Mouse (Mus musculus) MEL (cell line): Measurements from ENCODE around the gene Cd9. TPM values are rescaled to one million over a fixed set of nuclear protein-coding genes. Genes with fewer than 3 reads are reported as not detected.

Experiments
- DNase-seq: peaks from one replicate; pipeline ENCODE4 v3.0.0; 2011; ENCODE audit warnings: low read depth, low spot score
- H3K27ac ChIP-seq: 2 replicates; pipeline ENCODE4 v1.5.1; 2012; ENCODE audit warnings: low read depth, mild to moderate bottlenecking, control low read depth, low read length, moderate library complexity; ENCODE audit not compliant: control insufficient read depth
- H3K27me3 ChIP-seq, 2 experiments: fragments of 150-350 bp in 1 of 2; sonication (generic) in 1 of 2; 2 replicates each; pipeline ENCODE4 v1.6.1; 2012; ENCODE audit warnings: low read length in 2 of 2, mild to moderate bottlenecking in 2 of 2, improper control_type of control experiment in 1 of 2, moderate library complexity in 1 of 2; ENCODE audit not compliant: insufficient read depth in 2 of 2, control insufficient read depth in 1 of 2
- H3K36me3 ChIP-seq, 2 experiments: 2 replicates each; pipeline ENCODE4 v1.6.1; 2012 to 2014; ENCODE audit warnings: low read length in 2 of 2, improper control_type of control experiment in 1 of 2, inconsistent platforms in 1 of 2, mild to moderate bottlenecking in 1 of 2; ENCODE audit not compliant: insufficient read depth in 2 of 2, control insufficient read depth in 1 of 2
- H3K4me1 ChIP-seq, 2 experiments: fragments of 150-350 bp in 1 of 2; sonication (generic) in 1 of 2; 2 replicates each; pipeline ENCODE4 v1.6.1; 2012; ENCODE audit warnings: low read length in 2 of 2, improper control_type of control experiment in 1 of 2, mild to moderate bottlenecking in 1 of 2; ENCODE audit not compliant: insufficient read depth in 2 of 2, control insufficient read depth in 1 of 2
- H3K4me3 ChIP-seq, 2 experiments: fragments of 150-350 bp in 1 of 2; sonication (generic) in 1 of 2; 2 replicates each; pipeline ENCODE4 v1.5.1; 2012; ENCODE audit warnings: low read depth in 2 of 2, low read length in 2 of 2, mild to moderate bottlenecking in 2 of 2, moderate library complexity in 2 of 2, control low read depth in 1 of 2, improper control_type of control experiment in 1 of 2; ENCODE audit not compliant: control insufficient read depth in 1 of 2, insufficient read depth in 1 of 2
- H3K79me2 ChIP-seq: 2 replicates; pipeline ENCODE4 v1.6.1; 2012; ENCODE audit warnings: mild to moderate bottlenecking, low read length, moderate library complexity; ENCODE audit not compliant: control insufficient read depth, poor library complexity, insufficient read depth
- H3K9ac ChIP-seq: 2 replicates; pipeline ENCODE4 v1.6.1; 2012; ENCODE audit warnings: low read depth, mild to moderate bottlenecking, control low read depth, low read length, moderate library complexity; ENCODE audit not compliant: control insufficient read depth, poor library complexity, severe bottlenecking
- H3K9me3 ChIP-seq: fragments of 150-350 bp; sonication (generic); replicated peaks from 2 replicates; pipeline ENCODE4 v1.6.1; 2012; ENCODE audit warnings: mild to moderate bottlenecking, low read length, improper control_type of control experiment, moderate library complexity; ENCODE audit not compliant: insufficient read depth
- BHLHE40 ChIP-seq: IDR thresholded peaks from 2 replicates; pipeline ENCODE4 v1.6.1; 2012; ENCODE audit warnings: low read depth, mild to moderate bottlenecking, inconsistent platforms, low read length, improper control_type of control experiment, borderline replicate concordance
- CHD2 ChIP-seq: IDR thresholded peaks from 2 replicates; pipeline ENCODE4 v1.6.1; 2011; ENCODE audit warnings: low read length, improper control_type of control experiment
- EP300 ChIP-seq, 2 experiments: IDR thresholded peaks; 2 replicates each; pipeline ENCODE4 v1.6.1; 2011; ENCODE audit warnings: improper control_type of control experiment in 2 of 2, low read length in 2 of 2, low read depth in 1 of 2, mild to moderate bottlenecking in 1 of 2
- ETS1 ChIP-seq: IDR thresholded peaks from 2 replicates; pipeline ENCODE4 v1.6.1; 2012; ENCODE audit warnings: low read depth, mild to moderate bottlenecking, inconsistent platforms, low read length, improper control_type of control experiment, moderate library complexity
- GABPA ChIP-seq: IDR thresholded peaks from 2 replicates; pipeline ENCODE4 v1.6.1; 2012; ENCODE audit warnings: low read depth, mild to moderate bottlenecking, inconsistent platforms, low read length, improper control_type of control experiment, moderate library complexity
- JUND ChIP-seq: IDR thresholded peaks from 2 replicates; pipeline ENCODE4 v1.6.1; 2011; ENCODE audit warnings: low read depth, mild to moderate bottlenecking, improper control_type of control experiment, low read length
- MAFK ChIP-seq: IDR thresholded peaks from 2 replicates; pipeline ENCODE4 v1.6.1; 2011; ENCODE audit warnings: low read depth, mild to moderate bottlenecking, low read length, improper control_type of control experiment, borderline replicate concordance
- MEF2A ChIP-seq: IDR thresholded peaks from 2 replicates; pipeline ENCODE4 v1.6.1; 2014; ENCODE audit warnings: low read depth, mild to moderate bottlenecking, inconsistent platforms, low read length, improper control_type of control experiment; ENCODE audit not compliant: poor library complexity, insufficient replicate concordance, severe bottlenecking; ENCODE audit errors: extremely low read depth
- MXI1 ChIP-seq: IDR thresholded peaks from 2 replicates; pipeline ENCODE4 v1.6.1; 2011; ENCODE audit warnings: mild to moderate bottlenecking, low read depth, low read length, improper control_type of control experiment
- NRF1 ChIP-seq: IDR thresholded peaks from 2 replicates; pipeline ENCODE4 v1.6.1; 2014; ENCODE audit warnings: low read depth, mild to moderate bottlenecking, inconsistent platforms, low read length, improper control_type of control experiment, moderate library complexity; ENCODE audit not compliant: poor library complexity, insufficient read depth, severe bottlenecking
- POLR2AphosphoS5 ChIP-seq: IDR thresholded peaks from 2 replicates; pipeline ENCODE4 v1.6.1; 2012; ENCODE audit warnings: low read depth, borderline replicate concordance, mild to moderate bottlenecking, inconsistent platforms, low read length, moderate library complexity, mixed read lengths
- RCOR1 ChIP-seq: IDR thresholded peaks from 2 replicates; pipeline ENCODE4 v1.6.1; 2012; ENCODE audit warnings: low read depth, mild to moderate bottlenecking, inconsistent platforms, low read length, improper control_type of control experiment
- SMC3 ChIP-seq: IDR thresholded peaks from 2 replicates; pipeline ENCODE4 v1.6.1; 2011; ENCODE audit warnings: low read depth, low read length, improper control_type of control experiment
- ZC3H11A ChIP-seq: IDR thresholded peaks from 2 replicates; pipeline ENCODE4 v1.6.1; 2012; ENCODE audit warnings: low read depth, mild to moderate bottlenecking, inconsistent platforms, low read length, improper control_type of control experiment
- ZNF384 ChIP-seq: IDR thresholded peaks from 2 replicates; pipeline ENCODE4 v1.6.1; 2012; ENCODE audit warnings: low read depth, mild to moderate bottlenecking, inconsistent platforms, low read length, improper control_type of control experiment
- polyA plus RNA-seq, 2 experiments: library from polyadenylated mRNA; stranded (reverse) in 1 of 2; unstranded in 1 of 2; fragments of >175 nt in 1 of 2; fragments of >200 nt in 1 of 2; gene quantifications; 2 replicates each; pipeline versions ENCODE4 v1.2.1 to v1.2.4; 2012; ENCODE audit warnings: low replicate concordance in 2 of 2, low read depth in 1 of 2; ENCODE audit not compliant: insufficient read length in 2 of 2, insufficient read depth in 1 of 2, missing spikeins in 1 of 2
- total RNA-seq: library from RNA; depleted of rRNA; stranded (reverse); fragments of 300-350 nt; gene quantifications from 2 replicates; pipeline ENCODE4 v1.2.3, GENCODE M21; 2012; rRNA removed

Gene Cd9
- total and polyA plus RNA-seq, 3 experiments: 3.6 to 10.9 TPM; not detected in 1

DNA sequence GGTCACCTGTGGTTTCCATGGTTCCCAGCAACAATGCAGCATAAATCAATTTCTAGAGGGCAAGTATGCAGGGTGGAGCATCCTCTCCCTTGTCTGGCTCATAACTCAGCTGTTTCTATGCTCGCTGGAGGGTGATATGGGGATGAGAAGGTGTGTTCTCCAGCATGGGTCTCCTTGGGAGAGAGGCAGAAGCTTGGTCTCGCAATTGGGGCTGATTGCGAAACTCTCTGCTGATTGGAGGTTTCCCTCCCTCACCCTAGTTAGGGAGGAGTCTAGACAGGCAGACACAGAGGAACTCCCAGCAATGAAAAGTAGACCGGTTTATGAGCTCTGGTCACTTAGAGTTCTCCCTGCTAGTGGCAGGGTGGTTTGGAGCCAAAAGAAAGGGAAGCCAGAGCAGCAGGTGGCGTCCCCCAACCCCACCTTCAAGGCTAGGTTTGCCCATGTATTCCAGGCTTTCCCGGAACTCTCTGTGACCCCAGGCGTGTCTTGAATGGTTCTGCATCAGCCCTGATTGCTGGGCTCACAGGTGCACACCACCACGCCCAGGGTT is 83.5 kb downstream of the Cd9 start:
- no peaks in the 10 kb centered on the region for H3K79me2 ChIP-seq
- H3K27ac ChIP-seq: no peak overlapping the region
- no peaks in the 10 kb centered on the region for H3K9me3 ChIP-seq
- no peaks in the 10 kb centered on the region for H3K36me3 ChIP-seq
- TF ChIP-seq ZC3H11A (no peak), ETS1 (no peak), ZNF384 (no peak), SMC3 (no peak), BHLHE40 (no peak), EP300 (IDR thresholded peaks at IDR 0.05; ENCODE audit: low read depth in 1 of 2, low read length in 2 of 2) (no peak), CHD2 (no peak), MAFK (no peak), POLR2AphosphoS5 (no peak), RCOR1 (no peak), MEF2A (no peak), JUND (no peak)
- H3K4me1 ChIP-seq: no peaks in the 10 kb centered on the region
- H3K4me3 ChIP-seq: no peak overlapping the region
- no peak for DNase-seq
- H3K27me3 ChIP-seq: peaks cover 0 to 6% of the 10 kb centered on the region in 2 experiments; a peak in 3 of 4 replicates
- no peak overlapping the region for H3K9ac ChIP-seq

DNA sequence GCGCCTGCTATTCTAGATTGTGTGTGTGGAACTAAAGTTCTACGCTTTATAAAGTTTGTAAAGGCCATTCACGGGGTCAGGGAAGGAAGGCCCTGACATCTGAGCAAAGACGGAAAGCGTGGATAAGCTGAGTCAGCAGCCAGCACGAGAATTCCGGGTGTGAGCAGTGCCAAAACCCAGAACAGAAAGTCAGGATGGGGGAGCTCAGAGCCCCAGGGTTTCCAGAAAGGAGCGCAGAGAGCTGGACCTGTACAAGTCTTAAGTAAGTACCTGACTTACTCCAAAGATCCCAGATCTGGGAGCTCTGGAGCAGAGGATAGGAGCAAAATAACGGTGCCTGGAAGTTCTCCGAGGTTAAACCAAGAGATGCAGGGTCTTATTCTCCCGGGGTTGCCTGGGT is 84.0 kb downstream of the Cd9 start:
- TF ChIP-seq MEF2A (no peak), GABPA (no peak), MXI1 (no peak), NRF1 (no peak), ETS1 (no peak)
- Histone ChIP-seq H3K9me3 (no peaks in the 10 kb centered on the region), H3K36me3 (no peaks in the 10 kb centered on the region), H3K4me3 (no peak overlapping the region), H3K27me3 (peaks cover 0 to 6% of the 10 kb centered on the region in 2 experiments; a peak in 3 of 4 replicates), H3K27ac (no peak overlapping the region), H3K9ac (no peak overlapping the region), H3K79me2 (no peaks in the 10 kb centered on the region), H3K4me1 (no peaks in the 10 kb centered on the region)
- no peak for DNase-seq

Other genes with a start within 250 kb of the Cd9 start
- gene Tuba3a, start 208.7 kb downstream of the Cd9 start, total RNA-seq: not detected in 2 replicates
- gene Tuba3a, start 208.7 kb downstream of the Cd9 start, polyA plus RNA-seq: under 1 TPM in 1 of 2 experiments, not detected in 1; 0.06 TPM
- gene Ltbr, start 180.9 kb downstream of the Cd9 start, total RNA-seq: 35.0 and 47.6 TPM in 2 replicates
- 10 to 100 TPM in 1 of 2 experiments, not detected in 1; 64.2 TPM for gene Ltbr, start 180.9 kb downstream of the Cd9 start, polyA plus RNA-seq
- gene Scnn1a, start 174.1 kb downstream of the Cd9 start, total RNA-seq: 0.07 TPM in 1 of 2 replicates, not detected in the other
- under 1 TPM in 1 of 2 experiments, not detected in 1; 0.50 TPM for gene Scnn1a, start 174.1 kb downstream of the Cd9 start, polyA plus RNA-seq
- gene Tnfrsf1a, start 145.4 kb downstream of the Cd9 start, total RNA-seq: 16.6 and 22.0 TPM in 2 replicates
- 10 to 100 TPM in 1 of 2 experiments, not detected in 1; 43.4 TPM for gene Tnfrsf1a, start 145.4 kb downstream of the Cd9 start, polyA plus RNA-seq
- not detected in 2 replicates for gene Plekhg6, start 114.0 kb downstream of the Cd9 start, total RNA-seq
- under 1 TPM in 1 of 2 experiments, not detected in 1; 0.13 TPM for gene Plekhg6, start 114.0 kb downstream of the Cd9 start, polyA plus RNA-seq
- 0.13 and 0.42 TPM in 2 replicates for gene Vwf, start 52.0 kb upstream of the Cd9 start, total RNA-seq
- gene Vwf, start 52.0 kb upstream of the Cd9 start, polyA plus RNA-seq: under 1 TPM in 1 of 2 experiments, not detected in 1; 0.29 TPM
- not detected in 2 replicates for gene Ano2, start 195.6 kb upstream of the Cd9 start, total RNA-seq
- gene Ano2, start 195.6 kb upstream of the Cd9 start, polyA plus RNA-seq: not detected